Mouse (Mus musculus): ENCODE data around the gene Gm45837. TPM values are rescaled to one million over a fixed set of nuclear protein-coding genes. Genes with fewer than 3 reads are reported as not detected.

Gm45837 gene
- total and polyA plus RNA-seq, 3 experiments, result 1.2 TPM; not detected in 2

- H3K4me3 ChIP-seq (ENCODE audit: control insufficient read depth in 1 of 2, insufficient read depth in 1 of 2, low read depth in 2 of 2, low read length in 2 of 2), result no peak overlapping the region
- no peak overlapping the region for H3K27ac ChIP-seq (ENCODE audit: control insufficient read depth, low read depth, low read length)
- TF ChIP-seq ZC3H11A (IDR thresholded peaks at IDR 0.05; ENCODE audit: low read depth, low read length) (no peak), POLR2A (IDR thresholded peaks at IDR 0.05; ENCODE audit: control insufficient read depth in 1 of 2, insufficient read depth in 1 of 2, low read depth in 1 of 2, low read length in 2 of 2, poor library complexity in 1 of 2) (no peak), ZKSCAN1 (IDR thresholded peaks at IDR 0.05; ENCODE audit: low read depth, low read length) (no peak), MYC (IDR thresholded peaks at IDR 0.05; ENCODE audit: low read depth, low read length) (no peak), GABPA (IDR thresholded peaks at IDR 0.05; ENCODE audit: low read depth, low read length) (no peak), GATA1 (IDR thresholded peaks at IDR 0.05; ENCODE audit: low read depth, low read length) (no peak)
- H3K4me1 ChIP-seq (ENCODE audit: control insufficient read depth in 1 of 2, insufficient read depth in 2 of 2, low read length in 2 of 2), result no peaks in the 10 kb centered on the region
- H3K36me3 ChIP-seq (ENCODE audit: control insufficient read depth in 1 of 2, insufficient read depth in 2 of 2, low read length in 2 of 2), result no peaks in the 10 kb centered on the region
- no peak overlapping the region for H3K9ac ChIP-seq (ENCODE audit: control insufficient read depth, low read depth, low read length, poor library complexity, severe bottlenecking)
- no peaks in the 10 kb centered on the region for H3K79me2 ChIP-seq (ENCODE audit: control insufficient read depth, insufficient read depth, low read length, poor library complexity)
- no peaks in the 10 kb centered on the region for H3K9me3 ChIP-seq (replicated peaks; ENCODE audit: insufficient read depth, low read length)
- no peak for DNase-seq (ENCODE audit: low read depth, low spot score)
- H3K27me3 ChIP-seq (ENCODE audit: control insufficient read depth in 1 of 2, insufficient read depth in 2 of 2, low read length in 2 of 2), result peaks cover 5% of the 10 kb centered on the region in 2 experiments
Measured at GRCm38 (mm10) chr7:101498385-101498784, 87.7 kb downstream of the Gm45837 start.

- TF ChIP-seq ELF1 (IDR thresholded peaks at IDR 0.05; ENCODE audit: low read depth, low read length), result no peak
- no peak for TF ChIP-seq TAL1 (IDR thresholded peaks at IDR 0.05; ENCODE audit: low read length)
- TF ChIP-seq MYC (IDR thresholded peaks at IDR 0.05; ENCODE audit: low read depth, low read length), result no peak
- no peak for TF ChIP-seq ZNF384 (IDR thresholded peaks at IDR 0.05; ENCODE audit: low read depth, low read length)
- TF ChIP-seq NRF1 (IDR thresholded peaks at IDR 0.05; ENCODE audit: insufficient read depth, low read depth, low read length, poor library complexity, severe bottlenecking), result no peak
- TF ChIP-seq UBTF (IDR thresholded peaks at IDR 0.05; ENCODE audit: borderline replicate concordance, insufficient read depth, low read depth, low read length), result no peak
- TF ChIP-seq CHD1 (IDR thresholded peaks at IDR 0.05; ENCODE audit: low read depth, low read length), result no peak
- TF ChIP-seq MYB (IDR thresholded peaks at IDR 0.05; ENCODE audit: low read depth, low read length), result no peak
- Histone ChIP-seq H3K36me3 (ENCODE audit: control insufficient read depth in 1 of 2, insufficient read depth in 2 of 2, low read length in 2 of 2) (no peaks in the 10 kb centered on the region), H3K9ac (ENCODE audit: control insufficient read depth, low read depth, low read length, poor library complexity, severe bottlenecking) (no peak overlapping the region), H3K4me1 (ENCODE audit: control insufficient read depth in 1 of 2, insufficient read depth in 2 of 2, low read length in 2 of 2) (peaks cover 0 to 5% of the 10 kb centered on the region in 2 experiments; a peak in 2 of 4 replicates), H3K27ac (ENCODE audit: control insufficient read depth, low read depth, low read length) (no peak overlapping the region), H3K27me3 (ENCODE audit: control insufficient read depth in 1 of 2, insufficient read depth in 2 of 2, low read length in 2 of 2) (peaks cover 5% of the 10 kb centered on the region in 2 experiments), H3K9me3 (replicated peaks; ENCODE audit: insufficient read depth, low read length) (no peaks in the 10 kb centered on the region), H3K79me2 (ENCODE audit: control insufficient read depth, insufficient read depth, low read length, poor library complexity) (no peaks in the 10 kb centered on the region), H3K4me3 (ENCODE audit: control insufficient read depth in 1 of 2, insufficient read depth in 1 of 2, low read depth in 2 of 2, low read length in 2 of 2) (no peak overlapping the region)
- no peak for DNase-seq (ENCODE audit: low read depth, low spot score)
Measured at GRCm38 (mm10) chr7:101499251-101499650, 88.6 kb downstream of the Gm45837 start.

GRCm38 (mm10) chr7:101499701-101500100 lies 89.0 kb downstream of the Gm45837 start:
- Histone ChIP-seq H3K9ac (ENCODE audit: control insufficient read depth, low read depth, low read length, poor library complexity, severe bottlenecking) (no peak overlapping the region), H3K27ac (ENCODE audit: control insufficient read depth, low read depth, low read length) (no peak overlapping the region), H3K27me3 (ENCODE audit: control insufficient read depth in 1 of 2, insufficient read depth in 2 of 2, low read length in 2 of 2) (peaks cover under 1 to 4% of the 10 kb centered on the region in 2 experiments), H3K4me1 (ENCODE audit: control insufficient read depth in 1 of 2, insufficient read depth in 2 of 2, low read length in 2 of 2) (peaks cover 0 to 7% of the 10 kb centered on the region in 2 experiments; a peak in 2 of 4 replicates), H3K4me3 (ENCODE audit: control insufficient read depth in 1 of 2, insufficient read depth in 1 of 2, low read depth in 2 of 2, low read length in 2 of 2) (no peak overlapping the region), H3K36me3 (ENCODE audit: control insufficient read depth in 1 of 2, insufficient read depth in 2 of 2, low read length in 2 of 2) (no peaks in the 10 kb centered on the region), H3K79me2 (ENCODE audit: control insufficient read depth, insufficient read depth, low read length, poor library complexity) (no peaks in the 10 kb centered on the region), H3K9me3 (replicated peaks; ENCODE audit: insufficient read depth, low read length) (no peaks in the 10 kb centered on the region)
- no peak for DNase-seq (ENCODE audit: low read depth, low spot score)
- TF ChIP-seq E2F4 (IDR thresholded peaks at IDR 0.05; ENCODE audit: borderline replicate concordance, low read depth, low read length) (no peak), MAX (IDR thresholded peaks at IDR 0.05; ENCODE audit: low read length) (no peak), SIN3A (IDR thresholded peaks at IDR 0.05; ENCODE audit: low read length) (no peak), UBTF (IDR thresholded peaks at IDR 0.05; ENCODE audit: borderline replicate concordance, insufficient read depth, low read depth, low read length) (no peak), TCF12 (IDR thresholded peaks at IDR 0.05; ENCODE audit: low read depth, low read length) (no peak), KAT2A (conservative IDR thresholded peaks at IDR 0.05; ENCODE audit: low read depth, low read length) (no peak), BHLHE40 (IDR thresholded peaks at IDR 0.05; ENCODE audit: borderline replicate concordance, low read depth, low read length) (no peak), CHD1 (IDR thresholded peaks at IDR 0.05; ENCODE audit: low read depth, low read length) (no peak), HCFC1 (IDR thresholded peaks at IDR 0.05; ENCODE audit: low read depth, low read length) (no peak), ZC3H11A (IDR thresholded peaks at IDR 0.05; ENCODE audit: low read depth, low read length) (no peak), GATA1 (IDR thresholded peaks at IDR 0.05; ENCODE audit: low read depth, low read length) (no peak)

Measured in MEL (cell line).